In the genomic region with DNA sequence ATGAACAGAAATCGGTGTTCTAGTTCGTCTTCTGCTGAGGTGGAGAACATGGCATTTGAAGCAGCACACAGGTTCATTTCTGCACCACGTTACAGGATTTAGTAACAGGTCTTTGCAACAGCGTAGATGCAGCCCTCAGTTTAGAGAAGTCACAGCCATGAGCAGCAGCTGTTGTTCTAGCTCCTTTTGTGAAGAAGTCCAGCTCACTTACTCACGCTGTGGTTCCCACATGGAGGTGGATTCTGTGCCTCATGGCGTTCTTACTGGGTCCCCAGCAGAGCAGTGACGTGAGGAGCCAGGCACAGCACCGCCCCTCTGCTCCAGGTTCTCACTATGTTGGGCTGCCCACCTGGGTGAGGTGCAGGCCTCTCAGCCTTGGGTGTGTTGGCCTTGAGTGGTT, we compare ENCODE assay signal across 15 mouse cellular contexts.
DNase-seq lines count a peak whose midpoint lies in the region; ATAC-seq and TF ChIP-seq lines count a peak whose summit lies in the region.
"Had no signal": no experiment of that assay in that cellular context is flagged by ENCODE, and none has a peak within 500 bp of the region (broad histone marks: within the 10 kb centered on the region; RNA-seq: fewer than 3 reads in every experiment).

No protein-coding gene starts in this region.

- H3K4me1 ChIP-seq in heart, embryonic 16.5 days (ENCODE audit: control insufficient read depth, insufficient read depth, low read length): peaks cover 47% of the 10 kb centered on the region
- peaks cover 8% of the 10 kb centered on the region for H3K4me1 ChIP-seq in lung, embryonic 15.5 days
- H3K4me1 ChIP-seq in lung, adult 2 months (ENCODE audit: control insufficient read depth, insufficient read depth, low read length): peaks cover 21% of the 10 kb centered on the region
- peaks cover 52% of the 10 kb centered on the region for H3K4me1 ChIP-seq in neural tube, embryonic 15.5 days

- TF ChIP-seq CTCF in lung, adult 2 months (IDR thresholded peaks at IDR 0.05; ENCODE audit: insufficient read depth, low read length): no peak

- no peak overlapping the region for H3ac ChIP-seq in myocyte (ENCODE audit: control insufficient read depth, insufficient read length)

- peaks cover 8% of the 10 kb centered on the region for H3K9me3 ChIP-seq in heart, embryonic 16.5 days (replicated peaks; ENCODE audit: control insufficient read depth, low read length)
- no peaks in the 10 kb centered on the region for H3K9me3 ChIP-seq in lung, embryonic 15.5 days
- no peaks in the 10 kb centered on the region for H3K9me3 ChIP-seq in neural tube, embryonic 15.5 days (replicated peaks)
- H3K9me3 ChIP-seq: heart, embryonic 10.5 days; hindbrain, embryonic 15.5 days had no signal

- no peak for DNase-seq in frontal cortex, postnatal 25 days (ENCODE audit: low spot score in 2 of 2)
- DNase-seq in heart, postnatal 4 days: no peak
- no peak for DNase-seq in lung, adult 2 months
- DNase-seq: adrenal gland, postnatal 10 days; cerebellum, adult 18-20 months; cerebellum, postnatal 10 days had no signal

- peak; percentile 69 for ATAC-seq in frontal cortex, adult (ENCODE audit: low TSS enrichment)
- ATAC-seq in heart, embryonic 16.5 days (replicated peaks; ENCODE audit: extremely low read depth, insufficient read depth, low FRiP score): no peak
- no peak for ATAC-seq in lung, embryonic 15.5 days (ENCODE audit: borderline replicate concordance, extremely low read depth, low FRiP score, low TSS enrichment)
- ATAC-seq in neural tube, embryonic 15.5 days (ENCODE audit: low FRiP score): no peak
- ATAC-seq: forebrain, embryonic 15.5 days; intestine, postnatal 0 days had no signal

- H3K4me3 ChIP-seq in heart, embryonic 16.5 days (ENCODE audit: low read length): no peak overlapping the region
- no peak overlapping the region for H3K4me3 ChIP-seq in lung, embryonic 15.5 days
- no peak overlapping the region for H3K4me3 ChIP-seq in lung, adult 2 months (replicated peaks; ENCODE audit: extremely low read depth, low read depth, low read length)
- H3K4me3 ChIP-seq in myocyte: no peak overlapping the region
- no peak overlapping the region for H3K4me3 ChIP-seq in neural tube, embryonic 15.5 days (replicated peaks)
- H3K4me3 ChIP-seq: forebrain, embryonic 15.5 days; heart, embryonic 10.5 days; hindbrain, embryonic 15.5 days had no signal

- peaks cover 97% of the 10 kb centered on the region for H3K79me2 ChIP-seq in myocyte (ENCODE audit: control insufficient read depth, insufficient read depth)

- no peaks in the 10 kb centered on the region for H3K27me3 ChIP-seq in heart, embryonic 16.5 days (ENCODE audit: control insufficient read depth, insufficient read depth, low read length)
- no peaks in the 10 kb centered on the region for H3K27me3 ChIP-seq in lung, embryonic 15.5 days
- no peaks in the 10 kb centered on the region for H3K27me3 ChIP-seq in myocyte (ENCODE audit: control insufficient read depth, insufficient read depth, insufficient read length)
- H3K27me3 ChIP-seq in neural tube, embryonic 15.5 days (replicated peaks): no peaks in the 10 kb centered on the region
- H3K27me3 ChIP-seq: forebrain, embryonic 15.5 days; hindbrain, embryonic 15.5 days had no signal

- peaks cover 2% of the 10 kb centered on the region; the same call in 1 of the 2 replicates for H3K36me3 ChIP-seq in heart, embryonic 16.5 days (ENCODE audit: control insufficient read depth, insufficient read depth)
- peaks cover 4% of the 10 kb centered on the region; the same call in 1 of the 2 replicates for H3K36me3 ChIP-seq in lung, embryonic 15.5 days
- H3K36me3 ChIP-seq in myocyte (ENCODE audit: control insufficient read depth, insufficient read depth): peaks cover 4% of the 10 kb centered on the region
- peaks cover 6% of the 10 kb centered on the region; the same call in 1 of the 2 replicates for H3K36me3 ChIP-seq in neural tube, embryonic 15.5 days

- H3K4me2 ChIP-seq in heart, embryonic 16.5 days (ENCODE audit: low read depth, low read length): peak overlapping the region; percentile 13; the same call in 1 of the 2 replicates
- no peak overlapping the region for H3K4me2 ChIP-seq in lung, embryonic 15.5 days
- H3K4me2 ChIP-seq in myocyte (ENCODE audit: low read depth): peak overlapping the region; percentile 21
- H3K4me2 ChIP-seq in neural tube, embryonic 15.5 days: no peak overlapping the region
- H3K4me2 ChIP-seq: forebrain, embryonic 15.5 days; hindbrain, embryonic 15.5 days had no signal

- peak overlapping the region; percentile 77 for H3K27ac ChIP-seq in heart, embryonic 16.5 days (ENCODE audit: low read length)
- H3K27ac ChIP-seq in lung, embryonic 15.5 days: peak overlapping the region; percentile 37; the same call in 1 of the 2 replicates
- no peak overlapping the region for H3K27ac ChIP-seq in neural tube, embryonic 15.5 days (replicated peaks)
- H3K27ac ChIP-seq: forebrain, embryonic 15.5 days; heart, embryonic 10.5 days; hindbrain, embryonic 15.5 days had no signal

- no peak for TF ChIP-seq POLR2A in lung, adult 2 months (IDR thresholded peaks at IDR 0.05; ENCODE audit: borderline replicate concordance, extremely low read depth, low read depth, low read length)
- TF ChIP-seq POLR2A in myocyte (IDR thresholded peaks at IDR 0.05; ENCODE audit: insufficient read length, low read depth): no peak

- WGBS in heart, embryonic 16.5 days: 87% methylated on average over 8 of the region's 8 CpGs
- WGBS in lung, embryonic 15.5 days: 86% methylated on average over 8 of the region's 8 CpGs
- WGBS in lung, adult 2 months: 60% methylated on average over 8 of the region's 8 CpGs
- WGBS in neural tube, embryonic 15.5 days: 93% methylated on average over 8 of the region's 8 CpGs

- no peak overlapping the region for H3K9ac ChIP-seq in heart, embryonic 16.5 days (ENCODE audit: low read length)
- H3K9ac ChIP-seq in lung, embryonic 15.5 days: no peak overlapping the region
- H3K9ac ChIP-seq in neural tube, embryonic 15.5 days (replicated peaks): no peak overlapping the region
- H3K9ac ChIP-seq: forebrain, embryonic 15.5 days; hindbrain, embryonic 15.5 days had no signal

TF ChIP-seq in myocyte, 11 proteins besides CTCF, POLR2A, EP300 and RAD21:
- no peak for TF ChIP-seq TCF3 (IDR thresholded peaks at IDR 0.05; ENCODE audit: insufficient read length, low read depth)
- peak in 1 of 3 experiments; percentile 51 for TF ChIP-seq MYOD1 (IDR thresholded peaks at IDR 0.05; ENCODE audit: control insufficient read depth in 1 of 3, insufficient read length in 2 of 3, low read depth in 2 of 3)

Comparison
In these comparisons a context has a peak if more than half of its experiments do, and no peak if none do; other contexts are left out.
1. H3K4me2 ChIP-seq: peak in heart, embryonic 16.5 days (single experiment) and myocyte (single experiment); none in lung, embryonic 15.5 days (single experiment) and neural tube, embryonic 15.5 days (single experiment).